Mouse (Mus musculus): ENCODE measurements around the gene Olfr646. TPM values are rescaled to one million over a fixed set of nuclear protein-coding genes. Genes with fewer than 3 reads are reported as not detected.

Olfr646 gene
- 0.11 TPM in 1 of 2 replicates, not detected in the other for total RNA-seq (2023)

DNA sequence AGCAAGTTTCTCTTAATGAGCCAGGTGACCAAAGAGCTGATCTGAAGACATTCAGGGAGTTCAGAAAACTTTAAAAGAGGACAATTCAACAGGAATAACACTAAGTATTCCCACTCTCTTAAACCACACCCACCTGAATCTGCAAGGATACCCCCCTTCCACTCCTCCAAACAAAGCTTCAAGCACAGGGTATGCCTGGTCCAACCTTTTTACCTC lies at the start of gene Olfr646:
Olfr646 (plus strand) TSS at position 117 of the 216 bp plus-strand sequence.

DNA sequence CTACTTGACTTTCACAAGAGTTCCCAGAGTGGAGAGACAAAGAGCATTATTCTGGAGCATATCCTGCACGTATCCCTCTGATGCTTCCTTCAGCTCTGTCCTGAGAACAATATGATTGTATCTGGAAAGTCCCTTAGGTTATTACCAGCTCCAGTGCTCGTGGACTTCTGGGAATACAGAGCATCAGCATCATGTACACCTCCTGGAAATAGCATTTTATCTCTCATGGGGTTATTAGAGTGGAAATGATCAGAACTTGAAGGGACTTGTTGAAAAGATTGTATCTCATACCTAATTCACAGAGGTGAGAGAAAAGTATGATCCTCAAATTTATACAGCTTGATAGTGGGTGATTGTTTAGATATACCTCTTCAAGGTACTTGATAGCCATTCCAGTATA lies 43.3 kb upstream of the Olfr646 start, which contains the start of gene 4930516K23Rik:
4930516K23Rik (minus strand) TSS at position 101 of the 400 bp plus-strand sequence.

DNA sequence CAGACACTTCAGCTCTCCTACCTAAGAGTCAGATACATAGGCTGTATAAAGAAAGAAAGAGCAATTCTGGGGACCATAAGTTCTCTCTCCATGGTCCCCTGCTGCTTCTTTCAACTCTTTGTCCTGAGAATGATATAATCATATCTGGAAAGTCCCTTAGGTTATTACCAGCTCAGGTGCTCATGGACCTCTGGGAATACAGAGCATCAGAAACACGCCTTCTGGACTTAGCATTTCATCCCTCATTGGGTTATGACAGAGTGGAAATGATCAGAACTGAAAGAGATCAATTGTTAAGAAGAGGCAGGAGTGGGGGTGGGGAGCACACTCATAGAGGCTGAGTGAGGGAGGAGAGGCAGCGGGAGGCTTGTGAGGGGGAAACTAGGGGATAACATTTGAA lies 32.9 kb upstream of the Olfr646 start, which contains the start of gene Olfr644:
Olfr644 (minus strand) TSS at position 101 of the 400 bp plus-strand sequence.

DNA sequence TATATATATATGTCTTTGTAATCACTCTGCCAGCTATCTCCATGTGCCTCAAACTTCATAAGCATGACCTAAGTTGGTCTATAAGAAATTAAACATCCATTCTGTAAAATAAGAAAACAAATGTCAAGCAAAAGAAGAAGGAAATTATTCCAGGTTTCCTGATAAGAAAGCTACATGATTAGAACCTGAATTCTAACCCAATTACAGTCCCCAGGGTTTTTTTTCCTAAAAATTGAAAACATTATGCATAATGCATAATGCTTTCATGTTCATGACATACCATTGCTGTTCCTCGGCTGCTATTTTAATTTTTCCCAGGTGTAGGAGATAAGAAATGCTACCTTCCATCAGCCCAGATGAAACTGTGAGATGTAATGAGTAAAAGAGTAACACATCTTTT lies 19.3 kb upstream of the Olfr646 start, which contains the start of gene Olfr645:
Olfr645 (minus strand) TSS at position 101 of the 400 bp plus-strand sequence.

DNA sequence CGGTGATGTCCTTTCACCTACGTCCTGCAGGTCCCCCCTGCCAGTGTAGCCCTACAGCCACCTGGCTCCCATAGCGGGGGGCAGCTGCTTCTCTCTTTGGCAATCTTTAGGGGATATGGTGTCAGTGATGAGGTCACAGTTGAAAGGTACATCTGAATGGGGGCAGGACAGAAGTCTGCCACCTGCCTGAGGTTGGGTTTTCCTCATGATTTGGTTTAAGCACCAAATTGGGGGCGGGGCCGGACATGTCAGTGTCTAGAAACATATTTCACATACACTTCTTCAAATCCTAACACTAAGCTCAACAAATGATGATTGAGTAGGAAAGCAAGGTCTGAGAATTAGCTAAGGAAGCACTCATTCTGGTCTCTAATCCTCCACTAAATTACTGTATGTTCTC lies 25.1 kb downstream of the Olfr646 start, which contains the start of gene Ubqln5:
Ubqln5 (minus strand) TSS at position 101 of the 400 bp plus-strand sequence.

DNA sequence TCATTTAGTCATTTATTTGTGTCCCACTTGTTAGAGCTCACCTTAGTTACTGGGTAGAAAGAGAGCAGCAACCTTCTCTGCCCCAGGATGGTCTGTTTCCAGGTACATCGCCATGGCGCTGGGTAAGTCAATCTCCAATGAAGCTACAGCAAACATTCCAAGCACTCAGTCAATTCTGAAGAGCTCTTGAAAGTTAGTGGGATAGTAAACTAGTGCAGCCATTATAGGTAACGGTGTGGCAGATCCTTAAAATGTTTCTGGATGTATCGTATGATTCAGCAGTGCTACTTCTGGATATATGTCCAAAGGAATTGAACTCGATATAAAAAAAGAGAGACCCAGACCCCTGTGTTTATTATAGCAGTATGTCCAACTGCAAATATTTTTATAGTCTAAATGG lies 32.6 kb downstream of the Olfr646 start, which contains the start of gene Olfr643:
Olfr643 (minus strand) TSS at position 101 of the 400 bp plus-strand sequence.

DNA sequence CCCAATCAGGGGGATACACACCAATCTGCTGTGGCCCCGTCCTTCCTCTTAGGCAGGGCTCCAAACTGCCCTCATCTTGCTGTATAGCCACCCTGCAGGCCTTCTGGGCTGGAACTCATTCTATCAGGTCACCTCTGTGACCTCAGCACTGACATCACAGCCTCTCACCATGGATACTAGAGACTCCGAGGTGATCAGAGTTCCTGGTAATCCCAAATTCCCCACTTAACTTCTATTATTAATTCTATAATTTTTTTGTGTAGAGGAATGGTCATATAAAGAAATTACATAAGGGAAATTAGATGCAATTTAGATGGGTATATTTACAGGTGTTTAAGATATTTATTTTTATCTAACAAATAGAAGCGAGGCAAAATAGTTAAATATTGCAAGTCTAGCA lies 38.5 kb downstream of the Olfr646 start, which contains the start of gene Ubqln3:
Ubqln3 (minus strand) TSS at position 101 of the 400 bp plus-strand sequence.

DNA sequence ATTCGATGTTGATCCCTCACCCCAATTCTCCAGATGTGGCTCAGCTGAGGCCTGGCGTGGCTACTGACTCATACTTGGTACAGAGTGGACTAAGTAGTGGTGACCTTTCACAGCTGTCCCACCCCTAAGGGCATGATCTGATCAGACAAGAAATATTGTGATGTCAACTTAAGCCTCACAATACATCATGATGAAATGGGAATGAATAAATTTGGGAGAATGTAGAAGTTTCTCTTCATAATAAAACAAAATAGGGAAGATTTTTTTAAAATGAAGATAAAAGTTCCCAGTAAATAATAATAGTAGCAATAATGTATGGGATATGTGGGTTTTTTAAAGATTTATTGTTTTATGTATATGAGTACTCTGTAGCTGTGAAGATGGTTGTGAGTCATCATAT lies 45.8 kb downstream of the Olfr646 start, which contains the start of gene Ubqlnl:
Ubqlnl (minus strand) TSS at position 101 of the 400 bp plus-strand sequence.

Other genes with a start within 250 kb of the Olfr646 start
- not detected in 2 replicates for gene Olfr66, start 218.6 kb upstream of the Olfr646 start, total RNA-seq (2023)
- gene Olfr64, start 210.4 kb upstream of the Olfr646 start, total RNA-seq (2023): not detected in 2 replicates
- gene Olfr65, start 201.4 kb upstream of the Olfr646 start, total RNA-seq (2023): not detected in 2 replicates
- not detected in 2 replicates for gene Olfr631, start 176.0 kb upstream of the Olfr646 start, total RNA-seq (2023)
- not detected in 2 replicates for gene Olfr632, start 170.5 kb upstream of the Olfr646 start, total RNA-seq (2023)
- gene Olfr633, start 160.4 kb upstream of the Olfr646 start, total RNA-seq (2023): not detected in 2 replicates
- not detected in 2 replicates for gene Olfr635, start 133.7 kb upstream of the Olfr646 start, total RNA-seq (2023)
- gene Olfr638, start 106.1 kb upstream of the Olfr646 start, total RNA-seq (2023): not detected in 2 replicates
- gene Olfr639, start 87.6 kb upstream of the Olfr646 start, total RNA-seq (2023): 0.07 and 0.09 TPM in 2 replicates
- gene Olfr640, start 79.3 kb upstream of the Olfr646 start, total RNA-seq (2023): not detected in 2 replicates
- gene Olfr641, start 69.4 kb upstream of the Olfr646 start, total RNA-seq (2023): not detected in 2 replicates
- gene Olfr642, start 52.2 kb upstream of the Olfr646 start, total RNA-seq (2023): not detected in 2 replicates
- gene 4930516K23Rik, start 43.4 kb upstream of the Olfr646 start, total RNA-seq (2023): not detected in 2 replicates
- not detected in 2 replicates for gene Olfr644, start 33.0 kb upstream of the Olfr646 start, total RNA-seq (2023)
- not detected in 2 replicates for gene Olfr645, start 19.4 kb upstream of the Olfr646 start, total RNA-seq (2023)
- not detected in 2 replicates for gene Ubqln5, start 25.0 kb downstream of the Olfr646 start, total RNA-seq (2023)
- gene Olfr643, start 32.5 kb downstream of the Olfr646 start, total RNA-seq (2023): not detected in 2 replicates
- not detected in 2 replicates for gene Ubqln3, start 38.4 kb downstream of the Olfr646 start, total RNA-seq (2023)
- gene Ubqlnl, start 45.7 kb downstream of the Olfr646 start, total RNA-seq (2023): not detected in 2 replicates
- not detected in 2 replicates for gene Olfm5, start 60.0 kb downstream of the Olfr646 start, total RNA-seq (2023)
- gene Olfr648, start 78.5 kb downstream of the Olfr646 start, total RNA-seq (2023): 0.18 TPM in 1 of 2 replicates, not detected in the other
- not detected in 2 replicates for gene Olfr649, start 91.1 kb downstream of the Olfr646 start, total RNA-seq (2023)
- gene Trim6, start 113.9 kb downstream of the Olfr646 start, total RNA-seq (2023): 1.9 and 6.6 TPM in 2 replicates
- 13.1 and 16.5 TPM in 2 replicates for gene Trim34a, start 139.6 kb downstream of the Olfr646 start, total RNA-seq (2023)
- gene Trim5, start 183.2 kb downstream of the Olfr646 start, total RNA-seq (2023): 13.6 and 14.6 TPM in 2 replicates
- gene Trim12a, start 210.6 kb downstream of the Olfr646 start, total RNA-seq (2023): 69.1 and 76.5 TPM in 2 replicates
- gene Trim34b, start 224.6 kb downstream of the Olfr646 start, total RNA-seq (2023): 1.2 and 1.3 TPM in 2 replicates
- 25.2 and 27.9 TPM in 2 replicates for gene Trim12c, start 248.5 kb downstream of the Olfr646 start, total RNA-seq (2023)